Mouse (Mus musculus): ENCODE measurements around the gene Sec16a.

Sec16a gene

DNA sequence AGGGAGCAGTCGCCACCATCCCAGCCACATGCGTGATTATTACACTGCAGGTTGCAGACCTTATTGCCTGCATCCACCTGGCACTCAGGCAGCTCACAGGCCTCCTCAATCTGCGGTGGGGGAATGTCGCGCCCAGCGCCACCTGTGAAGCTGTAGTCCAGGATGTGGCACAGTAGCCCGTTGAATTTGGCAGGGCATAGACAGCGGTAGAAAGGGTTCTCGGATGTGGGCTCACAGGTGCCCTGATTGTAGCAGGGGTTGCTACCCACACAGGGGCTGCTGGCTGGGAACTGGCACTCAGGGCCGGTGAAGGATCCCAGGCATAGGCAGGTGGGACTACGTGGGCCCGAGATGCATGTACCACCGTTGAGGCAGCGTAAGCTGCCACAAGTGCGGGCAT lies 23.4 kb upstream of the Sec16a start:
- H3K9me3 ChIP-seq (ENCODE audit: low read length): no peaks in the 10 kb centered on the region
- no peak overlapping the region for H3K4me3 ChIP-seq (replicated peaks; ENCODE audit: low read length)
- no peak for TF ChIP-seq NANOG (IDR thresholded peaks at IDR 0.05; ENCODE audit: borderline replicate concordance, low read length)
- TF ChIP-seq CTCF (conservative IDR thresholded peaks at IDR 0.05; ENCODE audit: low read length): no peak
- no peak for TF ChIP-seq POU5F1 (IDR thresholded peaks at IDR 0.05; ENCODE audit: borderline replicate concordance, low read length)
- H3K4me1 ChIP-seq (replicated peaks; ENCODE audit: low read depth, low read length): peaks cover 25% of the 10 kb centered on the region
- peaks cover 99% of the 10 kb centered on the region for H3K36me3 ChIP-seq (ENCODE audit: insufficient read depth, low read length)
- no peaks in the 10 kb centered on the region for H3K27me3 ChIP-seq (ENCODE audit: insufficient read depth, low read length)

DNA sequence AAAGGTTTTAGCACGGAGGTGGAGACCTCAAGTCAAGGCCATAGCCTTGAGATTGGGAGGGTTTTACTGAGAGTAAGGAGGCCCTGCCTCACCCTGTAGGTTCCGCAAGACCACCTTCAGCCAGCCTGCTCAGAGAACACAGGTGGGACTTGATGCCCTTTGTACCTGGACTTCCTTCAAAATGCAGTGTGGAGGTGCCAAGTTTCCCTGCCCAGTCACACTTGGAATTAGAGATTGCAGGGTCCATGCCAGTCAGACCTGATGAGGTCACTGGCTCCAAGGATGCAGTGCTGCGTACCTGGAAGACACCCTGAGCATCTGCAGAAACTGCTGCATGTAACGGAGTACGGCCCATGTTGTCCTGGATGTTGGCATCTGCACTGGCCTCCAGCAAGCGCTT lies 18.4 kb upstream of the Sec16a start:
- TF ChIP-seq CTCF (conservative IDR thresholded peaks at IDR 0.05; ENCODE audit: low read length) (no peak), NANOG (IDR thresholded peaks at IDR 0.05; ENCODE audit: borderline replicate concordance, low read length) (no peak), POU5F1 (IDR thresholded peaks at IDR 0.05; ENCODE audit: borderline replicate concordance, low read length) (no peak)
- Histone ChIP-seq H3K4me3 (replicated peaks; ENCODE audit: low read length) (no peak overlapping the region), H3K4me1 (replicated peaks; ENCODE audit: low read depth, low read length) (peaks cover 67% of the 10 kb centered on the region), H3K9me3 (ENCODE audit: low read length) (no peaks in the 10 kb centered on the region), H3K27me3 (ENCODE audit: insufficient read depth, low read length) (no peaks in the 10 kb centered on the region), H3K36me3 (ENCODE audit: insufficient read depth, low read length) (peaks cover 84% of the 10 kb centered on the region)

DNA sequence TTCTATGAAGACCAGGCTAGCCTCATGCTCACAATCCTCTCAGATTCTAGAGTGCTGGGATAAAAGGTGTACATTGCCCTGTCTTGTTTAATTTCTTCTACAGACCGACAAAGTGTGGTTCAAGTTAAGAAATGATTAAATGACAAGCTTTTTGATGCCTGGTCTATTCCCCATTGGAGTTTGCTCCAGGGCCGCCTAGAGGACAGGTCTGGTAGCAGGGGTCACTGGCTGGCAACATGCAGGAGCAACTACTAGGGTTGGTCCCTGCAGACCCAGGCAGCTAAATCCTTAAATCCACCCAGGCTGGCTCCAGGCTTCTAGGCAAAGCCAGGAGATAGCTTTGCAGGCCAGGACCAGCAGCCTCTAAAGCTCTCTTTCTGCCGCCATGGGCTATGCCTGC lies 18.0 kb upstream of the Sec16a start:
- peaks cover 80% of the 10 kb centered on the region for H3K36me3 ChIP-seq (ENCODE audit: insufficient read depth, low read length)
- no peaks in the 10 kb centered on the region for H3K9me3 ChIP-seq (ENCODE audit: low read length)
- peaks cover 71% of the 10 kb centered on the region for H3K4me1 ChIP-seq (replicated peaks; ENCODE audit: low read depth, low read length)
- no peak for TF ChIP-seq CTCF (conservative IDR thresholded peaks at IDR 0.05; ENCODE audit: low read length)
- no peak for TF ChIP-seq POU5F1 (IDR thresholded peaks at IDR 0.05; ENCODE audit: borderline replicate concordance, low read length)
- no peak for TF ChIP-seq NANOG (IDR thresholded peaks at IDR 0.05; ENCODE audit: borderline replicate concordance, low read length)
- no peaks in the 10 kb centered on the region for H3K27me3 ChIP-seq (ENCODE audit: insufficient read depth, low read length)
- no peak overlapping the region for H3K4me3 ChIP-seq (replicated peaks; ENCODE audit: low read length)

DNA sequence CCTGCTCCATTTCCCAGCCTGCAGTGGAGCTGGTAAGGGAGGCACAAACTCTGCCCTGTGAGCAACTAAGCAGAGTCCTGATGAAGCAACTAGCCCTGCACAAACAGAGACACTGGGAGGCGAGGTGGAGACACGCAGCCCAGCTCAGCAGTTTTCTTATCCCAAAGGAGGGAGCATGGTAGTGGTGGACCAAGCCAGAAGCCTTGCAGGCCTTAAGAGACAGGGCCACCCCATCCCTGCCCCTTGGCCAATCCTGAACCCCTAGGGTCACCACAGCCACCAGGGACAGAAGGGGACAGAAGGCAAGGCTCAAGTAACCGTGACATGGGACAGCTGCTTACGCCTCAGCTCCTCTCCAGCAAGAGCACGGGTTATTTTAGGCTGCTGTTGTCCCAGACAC lies 16.7 kb upstream of the Sec16a start:
- no peaks in the 10 kb centered on the region for H3K9me3 ChIP-seq (ENCODE audit: low read length)
- H3K36me3 ChIP-seq (ENCODE audit: insufficient read depth, low read length): peaks cover 72% of the 10 kb centered on the region
- H3K4me1 ChIP-seq (replicated peaks; ENCODE audit: low read depth, low read length): peaks cover 83% of the 10 kb centered on the region
- TF ChIP-seq CTCF (conservative IDR thresholded peaks at IDR 0.05; ENCODE audit: low read length): no peak
- no peak for TF ChIP-seq POU5F1 (IDR thresholded peaks at IDR 0.05; ENCODE audit: borderline replicate concordance, low read length)
- H3K4me3 ChIP-seq (replicated peaks; ENCODE audit: low read length): peak overlapping the region; percentile 79
- no peaks in the 10 kb centered on the region for H3K27me3 ChIP-seq (ENCODE audit: insufficient read depth, low read length)

DNA sequence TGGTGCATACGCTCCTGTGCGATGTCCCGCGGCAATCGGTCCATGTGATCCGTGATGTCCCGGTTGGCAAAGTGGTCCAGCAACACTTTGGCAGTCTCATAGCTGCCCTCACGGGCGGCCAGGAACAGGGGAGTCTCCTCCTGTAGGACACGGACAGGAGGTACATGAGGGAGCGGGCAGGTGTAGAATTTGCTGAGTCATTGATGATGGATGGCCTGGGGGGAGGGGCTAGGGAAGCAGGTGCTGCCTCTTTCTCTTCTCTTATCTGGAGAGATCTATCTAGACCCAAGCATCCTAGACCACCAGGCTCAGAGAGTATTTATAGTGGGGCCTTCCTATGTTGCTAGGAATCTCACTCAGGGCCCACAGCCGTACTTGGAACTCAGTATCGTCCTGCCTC lies 15.8 kb upstream of the Sec16a start:
- peaks cover 64% of the 10 kb centered on the region for H3K36me3 ChIP-seq (ENCODE audit: insufficient read depth, low read length)
- no peak for TF ChIP-seq NANOG (IDR thresholded peaks at IDR 0.05; ENCODE audit: borderline replicate concordance, low read length)
- no peak for TF ChIP-seq CTCF (conservative IDR thresholded peaks at IDR 0.05; ENCODE audit: low read length)
- no peak for TF ChIP-seq POU5F1 (IDR thresholded peaks at IDR 0.05; ENCODE audit: borderline replicate concordance, low read length)
- no peaks in the 10 kb centered on the region for H3K27me3 ChIP-seq (ENCODE audit: insufficient read depth, low read length)
- no peaks in the 10 kb centered on the region for H3K9me3 ChIP-seq (ENCODE audit: low read length)
- H3K4me3 ChIP-seq (replicated peaks; ENCODE audit: low read length): peak overlapping the region; percentile 79
- H3K4me1 ChIP-seq (replicated peaks; ENCODE audit: low read depth, low read length): peaks cover 84% of the 10 kb centered on the region

DNA sequence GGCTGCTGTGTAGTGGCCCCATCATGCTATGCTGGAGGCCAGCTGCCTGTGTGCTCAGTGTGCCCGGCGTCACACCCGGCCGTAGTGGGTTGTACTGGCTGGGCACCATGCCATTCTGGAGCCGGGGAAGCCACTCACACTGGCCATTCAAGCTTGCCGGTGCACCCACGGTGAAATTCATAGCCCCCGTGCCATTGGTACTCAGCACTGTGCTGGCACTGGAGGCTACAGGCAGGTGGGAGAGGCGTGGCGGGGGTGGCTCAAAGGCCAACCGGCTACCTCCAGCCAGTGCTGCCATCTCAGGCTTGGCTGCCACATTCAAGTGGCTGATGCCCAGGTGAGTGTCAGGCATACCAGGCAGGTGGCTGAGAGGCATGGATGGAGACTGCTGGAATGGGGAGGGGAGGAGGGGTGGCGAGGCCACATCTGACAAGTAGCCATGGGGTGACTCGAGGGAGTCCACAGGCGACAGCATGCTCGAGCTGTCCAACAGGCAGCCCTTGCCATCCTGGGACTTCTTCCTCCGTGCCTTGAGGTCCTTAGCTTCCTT lies 15.2 kb upstream of the Sec16a start:
- peak overlapping the region; percentile 79 for H3K4me3 ChIP-seq (replicated peaks; ENCODE audit: low read length)
- H3K9me3 ChIP-seq (ENCODE audit: low read length): no peaks in the 10 kb centered on the region
- H3K4me1 ChIP-seq (replicated peaks; ENCODE audit: low read depth, low read length): peaks cover 88% of the 10 kb centered on the region
- no peak for TF ChIP-seq NANOG (IDR thresholded peaks at IDR 0.05; ENCODE audit: borderline replicate concordance, low read length)
- TF ChIP-seq CTCF (conservative IDR thresholded peaks at IDR 0.05; ENCODE audit: low read length): no peak
- TF ChIP-seq POU5F1 (IDR thresholded peaks at IDR 0.05; ENCODE audit: borderline replicate concordance, low read length): no peak
- no peaks in the 10 kb centered on the region for H3K27me3 ChIP-seq (ENCODE audit: insufficient read depth, low read length)
- H3K36me3 ChIP-seq (ENCODE audit: insufficient read depth, low read length): peaks cover 58% of the 10 kb centered on the region

DNA sequence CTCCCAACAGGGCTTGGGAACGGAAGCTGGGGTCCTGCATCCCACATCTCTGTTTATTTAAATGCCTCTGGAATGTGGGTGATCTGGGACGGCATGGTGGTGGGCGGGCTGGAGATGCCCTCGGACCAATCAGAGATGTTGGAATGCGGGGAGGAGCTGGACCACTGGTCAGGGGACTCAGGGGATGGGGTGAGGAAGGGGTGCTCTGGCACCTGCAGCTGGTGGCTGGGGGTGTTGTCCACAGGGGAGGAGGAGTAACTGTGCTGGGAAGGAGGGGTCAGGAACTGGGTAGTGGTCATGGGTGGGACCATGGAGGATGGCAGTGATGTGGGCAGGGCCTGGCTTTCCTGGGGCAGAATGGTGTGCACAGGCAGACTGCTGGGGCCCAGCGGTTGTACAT lies 14.5 kb upstream of the Sec16a start:
- Histone ChIP-seq H3K4me1 (replicated peaks; ENCODE audit: low read depth, low read length) (peaks cover 87% of the 10 kb centered on the region), H3K4me3 (replicated peaks; ENCODE audit: low read length) (peak overlapping the region; percentile 79), H3K27me3 (ENCODE audit: insufficient read depth, low read length) (no peaks in the 10 kb centered on the region), H3K36me3 (ENCODE audit: insufficient read depth, low read length) (peaks cover 51% of the 10 kb centered on the region), H3K9me3 (ENCODE audit: low read length) (no peaks in the 10 kb centered on the region)
- TF ChIP-seq CTCF (conservative IDR thresholded peaks at IDR 0.05; ENCODE audit: low read length) (no peak), POU5F1 (IDR thresholded peaks at IDR 0.05; ENCODE audit: borderline replicate concordance, low read length) (no peak), NANOG (IDR thresholded peaks at IDR 0.05; ENCODE audit: borderline replicate concordance, low read length) (no peak)

DNA sequence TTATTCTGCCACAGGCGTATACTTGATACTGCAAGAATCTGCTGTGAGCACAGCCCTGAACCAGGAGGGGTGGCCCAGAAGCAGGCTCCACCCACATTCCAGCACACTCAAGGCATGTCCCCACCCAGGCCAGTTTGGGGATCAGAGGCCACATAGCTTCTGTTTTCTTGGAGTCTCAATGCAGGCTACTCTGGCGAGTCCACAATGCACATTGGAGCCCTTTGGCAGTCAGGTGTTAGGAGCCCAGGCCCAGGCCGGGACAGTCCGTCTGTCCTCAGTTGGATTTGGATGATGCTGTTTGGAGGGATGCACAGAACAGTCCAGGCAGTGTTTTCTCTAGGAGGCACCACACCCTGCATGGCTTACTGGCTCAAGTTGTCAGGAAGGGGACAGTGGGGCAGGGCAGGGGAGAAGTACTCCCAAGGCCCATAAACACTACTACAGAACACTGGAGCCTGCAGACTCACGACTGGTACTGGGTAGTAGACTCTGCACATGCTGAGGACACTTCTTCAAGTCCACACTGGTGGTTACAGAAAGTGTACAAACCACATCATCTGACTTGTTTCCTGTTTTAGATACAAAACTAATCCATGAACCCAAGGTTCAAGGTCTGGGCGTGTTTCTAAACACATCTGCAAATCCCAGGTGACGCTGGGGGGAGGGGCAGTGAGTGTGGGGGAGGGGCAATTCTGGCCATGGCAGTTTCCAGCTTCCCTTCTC lies 13.5 kb upstream of the Sec16a start:
- Histone ChIP-seq H3K9me3 (ENCODE audit: low read length) (no peaks in the 10 kb centered on the region), H3K4me1 (replicated peaks; ENCODE audit: low read depth, low read length) (peaks cover 81% of the 10 kb centered on the region), H3K27me3 (ENCODE audit: insufficient read depth, low read length) (no peaks in the 10 kb centered on the region), H3K4me3 (replicated peaks; ENCODE audit: low read length) (peak overlapping the region; percentile 79), H3K36me3 (ENCODE audit: insufficient read depth, low read length) (peaks cover 42% of the 10 kb centered on the region)
- TF ChIP-seq NANOG (IDR thresholded peaks at IDR 0.05; ENCODE audit: borderline replicate concordance, low read length) (0 out of 2 replicates have a peak, but pooled peaks have one; percentile 17), POU5F1 (IDR thresholded peaks at IDR 0.05; ENCODE audit: borderline replicate concordance, low read length) (no peak)

Measured in E14TG2a.4 (cell line).